Mouse (Mus musculus) heart, postnatal 0 days (tissue): Measurements from ENCODE around the gene Hecw2.

ENCODE experiments used
- CTCF ChIP-seq: IDR thresholded peaks from 2 replicates; pipeline ENCODE4 v1.5.1; 2016; ENCODE audit warnings: antibody characterized with exemption, control low read depth, low read depth
- EP300 ChIP-seq: IDR thresholded peaks from 2 replicates; pipeline ENCODE4 v1.6.1; 2016; ENCODE audit warnings: antibody characterized with exemption, low read depth

- no peak for TF ChIP-seq CTCF
- no peak for TF ChIP-seq EP300
Observed at GRCm38 (mm10) chr1:53843051-53843450, 351.9 kb downstream of the Hecw2 start.
